Mouse (Mus musculus) forebrain, postnatal 0 days (tissue): ENCODE data around the gene Mcoln2. TPM values are rescaled to one million over a fixed set of nuclear protein-coding genes. Genes with fewer than 3 reads are reported as not detected.

Experiments
- ATAC-seq: fragments of 200-750 bp; cut with Nextera tagmentation; 2 replicates; pipeline ENCODE4 v1.8.0; 2017; ENCODE audit warnings: mild to moderate bottlenecking, moderate library complexity
- DNase-seq: peaks from one replicate; pipeline ENCODE4 v3.0.0-alpha.2; 2015
- H3K27ac ChIP-seq: fragments of 300-500 bp; sonication (generic); 2 replicates; pipeline ENCODE4 v1.5.1; 2014; ENCODE audit warnings: low read depth, mild to moderate bottlenecking, antibody characterized with exemption, low read length, moderate library complexity, mixed read lengths
- H3K27me3 ChIP-seq: fragments of 300-500 bp; sonication (generic); 2 replicates; pipeline ENCODE4 v1.6.1; 2014; ENCODE audit warnings: mild to moderate bottlenecking, low read length, mixed read lengths; ENCODE audit not compliant: insufficient read depth
- H3K36me3 ChIP-seq: fragments of 300-500 bp; sonication (generic); 2 replicates; pipeline ENCODE4 v1.6.1; 2014; ENCODE audit warnings: mild to moderate bottlenecking, moderate library complexity; ENCODE audit not compliant: insufficient read depth
- H3K4me1 ChIP-seq: fragments of 300-500 bp; sonication (generic); 2 replicates; pipeline ENCODE4 v1.6.1; 2014; ENCODE audit warnings: antibody characterized with exemption; ENCODE audit not compliant: insufficient read depth
- H3K4me2 ChIP-seq: fragments of 300-500 bp; sonication (generic); 2 replicates; pipeline ENCODE4 v1.6.1; 2014; ENCODE audit warnings: low read depth, mild to moderate bottlenecking, moderate library complexity
- H3K4me3 ChIP-seq: fragments of 300-500 bp; sonication (generic); 2 replicates; pipeline ENCODE4 v1.5.1; 2014; ENCODE audit warnings: low read depth, low read length, mixed read lengths
- H3K9ac ChIP-seq: fragments of 300-500 bp; sonication (generic); 2 replicates; pipeline ENCODE4 v1.6.1; 2014; ENCODE audit warnings: mild to moderate bottlenecking
- H3K9me3 ChIP-seq: fragments of 300-500 bp; sonication (generic); 2 replicates; pipeline ENCODE4 v1.6.1; 2016; ENCODE audit warnings: low read length
- CTCF ChIP-seq: sonication (generic); IDR thresholded peaks from 2 replicates; pipeline ENCODE4 v1.5.1; 2016; ENCODE audit warnings: antibody characterized with exemption, control low read depth, low read depth
- WGBS: fragments of 180-500 bp; shearing (Covaris S2); extraction: QIAGEN DNeasy Blood & Tissue Kit; methylation state at CpG from one replicate; pipeline ENCODE4 v1.1.7; 2014; 5-methylcytosine and 5-hydroxymethylcytosine counted together
- polyA plus RNA-seq: library from polyadenylated mRNA; unstranded; fragments of >200 nt; fragmentation: Nextera tagmentation; extraction: Ambion mirVana; gene quantifications from 2 replicates; pipeline ENCODE4 v1.2.1, GENCODE M21; 2015
- total RNA-seq: library from RNA; depleted of rRNA; stranded (reverse); fragments of >200 nt; gene quantifications from 2 replicates; pipeline ENCODE4 v1.2.3, GENCODE M21; 2014; rRNA removed

Gene Mcoln2
- total and polyA plus RNA-seq, 2 experiments from 2014 or later: 0.12 to 0.14 TPM

GRCm38 (mm10) chr3:146244630-146245029 is 95.0 kb downstream of the Mcoln2 start:
- H3K36me3 ChIP-seq: no peaks in the 10 kb centered on the region
- DNase-seq (no peak), ATAC-seq (no peak)
- H3K4me3 ChIP-seq: no peak overlapping the region
- TF ChIP-seq CTCF: no peak
- no peak overlapping the region for H3K9ac ChIP-seq
- H3K27ac ChIP-seq: no peak overlapping the region
- H3K4me2 ChIP-seq: no peak overlapping the region
- whole genome bisulfite sequencing: 87% methylated on average over 1 of the region's 1 CpGs
- H3K4me1 ChIP-seq: no peaks in the 10 kb centered on the region
- H3K9me3 ChIP-seq: no peaks in the 10 kb centered on the region
- H3K27me3 ChIP-seq: no peaks in the 10 kb centered on the region

Other genes with a start within 250 kb of the Mcoln2 start
- gene Bcl10, start 227.0 kb upstream of the Mcoln2 start, total RNA-seq: 30.5 and 33.2 TPM in 2 replicates
- gene Bcl10, start 227.0 kb upstream of the Mcoln2 start, polyA plus RNA-seq: 34.4 and 38.1 TPM in 2 replicates
- gene 2410004B18Rik, start 211.8 kb upstream of the Mcoln2 start, total RNA-seq: 57.5 and 71.2 TPM in 2 replicates
- gene 2410004B18Rik, start 211.8 kb upstream of the Mcoln2 start, polyA plus RNA-seq: 96.4 and 97.3 TPM in 2 replicates
- gene Syde2, start 162.0 kb upstream of the Mcoln2 start, total RNA-seq: 5.1 and 5.7 TPM in 2 replicates
- gene Syde2, start 162.0 kb upstream of the Mcoln2 start, polyA plus RNA-seq: 0.34 and 0.45 TPM in 2 replicates
- 0.69 and 2.1 TPM in 2 replicates for gene Wdr63, start 41.7 kb upstream of the Mcoln2 start, total RNA-seq
- gene Wdr63, start 41.7 kb upstream of the Mcoln2 start, polyA plus RNA-seq: 1.2 and 1.7 TPM in 2 replicates
- 0.62 and 2.5 TPM in 2 replicates for gene Mcoln3, start 32.4 kb upstream of the Mcoln2 start, total RNA-seq
- 0.20 and 0.30 TPM in 2 replicates for gene Mcoln3, start 32.4 kb upstream of the Mcoln2 start, polyA plus RNA-seq
- 0.43 and 0.69 TPM in 2 replicates for gene Lpar3, start 71.1 kb downstream of the Mcoln2 start, total RNA-seq
- 0.78 and 0.92 TPM in 2 replicates for gene Lpar3, start 71.1 kb downstream of the Mcoln2 start, polyA plus RNA-seq